Mouse (Mus musculus) bone marrow macrophage, adult 2 months (primary cell): Measurements from ENCODE around the gene Nova1.

Experiments
- CTCF ChIP-seq: IDR thresholded peaks from 2 replicates; pipeline ENCODE4 v1.5.1; 2012; ENCODE audit warnings: low read depth, mild to moderate bottlenecking, low read length, moderate library complexity
- POLR2A ChIP-seq: IDR thresholded peaks from 2 replicates; pipeline ENCODE4 v1.6.1; 2012; ENCODE audit warnings: mild to moderate bottlenecking, low read depth, low read length, borderline replicate concordance

DNA sequence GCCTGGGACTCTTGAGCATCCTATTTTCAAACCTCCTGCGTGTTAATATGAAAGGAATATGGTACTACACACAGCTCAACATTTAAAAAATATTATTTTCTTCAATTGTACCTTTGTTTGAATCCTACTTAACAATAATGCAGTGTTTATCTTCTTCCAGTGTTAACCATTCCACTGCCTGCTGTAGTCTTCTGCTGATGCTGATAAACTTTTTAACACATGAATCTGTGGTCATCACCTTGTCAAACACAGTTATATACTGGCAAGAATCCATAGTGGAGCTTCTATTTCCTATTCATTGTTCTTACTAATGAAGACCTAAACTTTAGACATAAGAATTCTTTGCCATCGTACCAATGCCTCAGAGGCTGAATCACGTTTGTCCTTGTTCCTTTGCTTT lies 65.6 kb downstream of the Nova1 start:
- TF ChIP-seq CTCF (no peak), POLR2A (no peak)
